ENCODE assay signal across 9 mouse cellular contexts in the genomic region with DNA sequence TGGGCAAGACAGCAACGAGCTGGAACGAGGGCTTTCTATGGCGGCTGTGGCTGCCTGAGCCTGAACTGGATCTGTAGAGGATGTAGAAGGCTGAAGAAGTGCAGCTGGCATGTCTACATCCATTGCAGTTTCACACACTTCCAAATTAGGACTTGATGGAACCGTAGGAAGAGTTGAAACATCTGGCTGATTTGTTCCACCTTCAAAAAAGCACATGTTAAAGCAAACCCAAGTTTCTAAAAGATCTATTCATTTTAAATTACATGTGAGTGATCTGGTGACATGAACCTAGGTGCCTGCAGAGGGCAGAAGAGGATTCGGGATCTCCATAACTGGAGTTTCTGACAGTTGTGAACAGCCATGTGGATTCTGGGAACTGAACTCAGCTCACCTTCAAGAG.
DNase-seq lines count a peak whose midpoint lies in the region; ATAC-seq and TF ChIP-seq lines count a peak whose summit lies in the region.
"Had no signal": no experiment of that assay in that cellular context is flagged by ENCODE, and none has a peak within 500 bp of the region (broad histone marks: within the 10 kb centered on the region; RNA-seq: fewer than 3 reads in every experiment).

No protein-coding gene starts in this region.

- peak; percentile 58 for TF ChIP-seq EP300 in lung, postnatal 0 days (IDR thresholded peaks at IDR 0.05)

- no peak overlapping the region for H3K9ac ChIP-seq in midbrain, postnatal 0 days (replicated peaks; ENCODE audit: low read length, poor library complexity, severe bottlenecking)
- no peak overlapping the region for H3K9ac ChIP-seq in midbrain, embryonic 15.5 days
- no peak overlapping the region for H3K9ac ChIP-seq in lung, postnatal 0 days (replicated peaks; ENCODE audit: low read depth)

- TF ChIP-seq CTCF in midbrain, postnatal 0 days (IDR thresholded peaks at IDR 0.05), result peak; percentile 46
- TF ChIP-seq CTCF in lung, postnatal 0 days (IDR thresholded peaks at IDR 0.05), result peak; percentile 65

- peak; percentile 12 for DNase-seq in cerebellum, adult 9-10 months
- DNase-seq in cerebellum, adult 8-10 months, result no peak
- DNase-seq in midbrain, postnatal 0 days (ENCODE audit: low spot score), result peak; percentile 10
- DNase-seq in fibroblast of lung, adult 2 months (ENCODE audit: low read depth), result peak; percentile 20
- peak; percentile 82 for DNase-seq in lung, postnatal 0 days (ENCODE audit: low spot score)
- no peak for DNase-seq in yolk sac, embryonic 10.5 days (ENCODE audit: low spot score)
- DNase-seq in layer of hippocampus, adult 11-12 months (ENCODE audit: low spot score), result no peak

- peaks cover 10% of the 10 kb centered on the region; the same call in 1 of the 2 replicates for H3K36me3 ChIP-seq in midbrain, postnatal 0 days (ENCODE audit: insufficient read depth, low read length)
- H3K36me3 ChIP-seq in midbrain, embryonic 15.5 days (replicated peaks), result no peaks in the 10 kb centered on the region; the same call in 1 of the 2 replicates
- no peaks in the 10 kb centered on the region for H3K36me3 ChIP-seq in lung, postnatal 0 days (ENCODE audit: insufficient read depth, low read length)

- no peak overlapping the region for H3K4me3 ChIP-seq in midbrain, postnatal 0 days (ENCODE audit: low read depth, low read length)
- H3K4me3 ChIP-seq in midbrain, embryonic 15.5 days, result no peak overlapping the region
- no peak overlapping the region for H3K4me3 ChIP-seq in lung, postnatal 0 days (ENCODE audit: low read depth, low read length)
- H3K4me3 ChIP-seq: myocyte had no signal

- no peak overlapping the region for H3K4me2 ChIP-seq in midbrain, postnatal 0 days (ENCODE audit: low read depth, low read length, poor library complexity, severe bottlenecking)
- H3K4me2 ChIP-seq in midbrain, embryonic 15.5 days, result no peak overlapping the region
- H3K4me2 ChIP-seq in lung, postnatal 0 days (replicated peaks; ENCODE audit: low read depth, low read length), result no peak overlapping the region

- WGBS in midbrain, postnatal 0 days, result 85% methylated on average over 5 of the region's 5 CpGs
- WGBS in midbrain, embryonic 15.5 days, result 86% methylated on average over 5 of the region's 5 CpGs
- 48% methylated on average over 5 of the region's 5 CpGs for WGBS in lung, postnatal 0 days

- H3K4me1 ChIP-seq in midbrain, postnatal 0 days (ENCODE audit: insufficient read depth, low read length), result no peaks in the 10 kb centered on the region
- no peaks in the 10 kb centered on the region for H3K4me1 ChIP-seq in midbrain, embryonic 15.5 days
- no peaks in the 10 kb centered on the region for H3K4me1 ChIP-seq in lung, postnatal 0 days (ENCODE audit: insufficient read depth, low read depth, low read length)

- no peak for ATAC-seq in midbrain, postnatal 0 days (ENCODE audit: low FRiP score)
- ATAC-seq in midbrain, embryonic 15.5 days (replicated peaks), result no peak
- peak; percentile 76 for ATAC-seq in lung, postnatal 0 days

- no peaks in the 10 kb centered on the region for H3K27me3 ChIP-seq in midbrain, postnatal 0 days (ENCODE audit: insufficient read depth, low read length)
- no peaks in the 10 kb centered on the region for H3K27me3 ChIP-seq in midbrain, embryonic 15.5 days (replicated peaks)
- H3K27me3 ChIP-seq in lung, postnatal 0 days (replicated peaks; ENCODE audit: insufficient read depth, low read length), result no peaks in the 10 kb centered on the region

- no peak overlapping the region for H3K27ac ChIP-seq in midbrain, postnatal 0 days (ENCODE audit: low read depth, low read length)
- H3K27ac ChIP-seq in midbrain, embryonic 15.5 days, result no peak overlapping the region
- no peak overlapping the region for H3K27ac ChIP-seq in lung, postnatal 0 days (ENCODE audit: low read length)

- no peaks in the 10 kb centered on the region for H3K9me3 ChIP-seq in midbrain, postnatal 0 days (ENCODE audit: low read length)
- no peaks in the 10 kb centered on the region for H3K9me3 ChIP-seq in midbrain, embryonic 15.5 days
- H3K9me3 ChIP-seq in lung, postnatal 0 days (ENCODE audit: low read length), result no peaks in the 10 kb centered on the region

Comparison
In these comparisons a context has a peak if more than half of its experiments do, and no peak if none do; other contexts are left out.
1. DNase-seq: peak in cerebellum, adult 9-10 months (single experiment), midbrain, postnatal 0 days (single experiment), fibroblast of lung, adult 2 months (single experiment) and lung, postnatal 0 days (single experiment); none in cerebellum, adult 8-10 months (single experiment), yolk sac, embryonic 10.5 days (single experiment) and layer of hippocampus, adult 11-12 months (single experiment).